Mouse (Mus musculus) forebrain, embryonic 11.5 days (tissue): ENCODE results near the gene Dip2b. TPM values are rescaled to one million over a fixed set of nuclear protein-coding genes. Genes with fewer than 3 reads are reported as not detected.

Source experiments
- ATAC-seq: fragments of 200-750 bp; cut with Nextera tagmentation; replicated peaks from 2 replicates; pipeline ENCODE4 v1.8.0; 2017; ENCODE audit warnings: moderate TSS enrichment; ENCODE audit not compliant: low FRiP score
- DNase-seq: peaks from one replicate; pipeline ENCODE4 v3.0.0-alpha.2; 2017; ENCODE audit warnings: low spot score
- H3K27ac ChIP-seq: fragments of 300-500 bp; sonication (generic); 2 replicates; pipeline ENCODE4 v1.5.1; 2014; ENCODE audit warnings: low read depth, low read length
- H3K27me3 ChIP-seq: fragments of 300-500 bp; sonication (generic); 2 replicates; pipeline ENCODE4 v1.6.1; 2014; ENCODE audit warnings: mild to moderate bottlenecking, low read length, mixed read lengths; ENCODE audit not compliant: control insufficient read depth, insufficient read depth
- H3K36me3 ChIP-seq: fragments of 300-500 bp; sonication (generic); 2 replicates; pipeline ENCODE4 v1.6.1; 2014; ENCODE audit warnings: mild to moderate bottlenecking, low read length, moderate library complexity, mixed read lengths; ENCODE audit not compliant: control insufficient read depth, insufficient read depth
- H3K4me1 ChIP-seq: fragments of 300-500 bp; sonication (generic); replicated peaks from 2 replicates; pipeline ENCODE4 v1.6.1; 2014; ENCODE audit warnings: low read length, mixed read lengths; ENCODE audit not compliant: control insufficient read depth, insufficient read depth
- H3K4me2 ChIP-seq: fragments of 300-500 bp; sonication (generic); 2 replicates; pipeline ENCODE4 v1.6.1; 2014; ENCODE audit warnings: low read depth, mild to moderate bottlenecking, low read length, moderate library complexity, mixed read lengths; ENCODE audit not compliant: severe bottlenecking
- H3K4me3 ChIP-seq: fragments of 300-500 bp; sonication (generic); 2 replicates; pipeline ENCODE4 v1.5.1; 2014; ENCODE audit warnings: low read depth, low read length
- H3K9ac ChIP-seq: fragments of 300-500 bp; sonication (generic); 2 replicates; pipeline ENCODE4 v1.6.1; 2014; ENCODE audit warnings: low read length
- H3K9me3 ChIP-seq: fragments of 300-500 bp; sonication (generic); 2 replicates; pipeline ENCODE4 v1.6.1; 2016; ENCODE audit warnings: low read length, mixed read lengths; ENCODE audit not compliant: control insufficient read depth
- WGBS: fragments of 180-500 bp; shearing (Covaris S2); extraction: QIAGEN DNeasy Blood & Tissue Kit; methylation state at CpG from one replicate; pipeline ENCODE4 v1.1.7; 2014; 5-methylcytosine and 5-hydroxymethylcytosine counted together
- polyA plus RNA-seq: library from polyadenylated mRNA; unstranded; fragments of >200 nt; fragmentation: Nextera tagmentation; extraction: Ambion mirVana; gene quantifications from 2 replicates; pipeline ENCODE4 v1.2.1, GENCODE M21; 2014

Gene Dip2b
- 27.9 and 28.3 TPM in 2 replicates for polyA plus RNA-seq

DNA sequence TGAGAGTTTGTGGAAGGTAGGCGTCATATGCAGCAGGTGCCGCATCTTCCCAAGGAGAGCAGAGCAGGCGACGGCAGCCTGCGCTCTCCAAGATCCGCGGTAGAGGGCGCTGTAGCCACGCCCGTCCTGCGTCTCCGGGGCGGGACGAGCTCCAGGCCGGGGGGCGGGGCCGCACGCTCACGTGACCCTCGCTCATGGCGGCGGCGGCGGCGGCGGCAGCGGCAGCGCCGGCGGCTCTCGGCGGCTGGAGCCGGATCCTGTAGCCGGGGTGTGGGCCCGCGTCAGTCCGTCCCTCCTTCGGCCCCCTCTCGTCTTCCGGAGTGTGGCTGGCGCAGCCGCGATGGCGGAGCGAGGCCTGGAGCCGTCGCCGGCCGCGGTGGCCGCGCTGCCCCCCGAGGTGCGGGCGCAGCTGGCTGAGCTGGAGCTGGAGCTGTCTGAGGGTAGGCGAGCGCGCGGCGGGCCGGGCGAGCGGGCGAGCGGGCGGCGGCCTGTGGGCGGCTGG is at the start of gene Dip2b:
Gene Dip2b (plus strand): TSS at position 195 of the 502 bp plus-strand sequence.
- Histone ChIP-seq H3K4me3 (peak within 1 kb of the TSS; percentile 92), H3K9ac (peak within 1 kb of the TSS; percentile 97), H3K27me3 (no peaks in the 10 kb centered on the region), H3K27ac (peak within 1 kb of the TSS; percentile 96), H3K4me2 (peak within 1 kb of the TSS; percentile 74), H3K36me3 (no peaks in the 10 kb centered on the region), H3K4me1 (peaks cover 12% of the 10 kb centered on the region), H3K9me3 (no peaks in the 10 kb centered on the region)
- DNase-seq (peak; percentile 99), ATAC-seq (peak; percentile 87)
- 0% methylated on average over 50 of the region's 68 CpGs for WGBS

DNA sequence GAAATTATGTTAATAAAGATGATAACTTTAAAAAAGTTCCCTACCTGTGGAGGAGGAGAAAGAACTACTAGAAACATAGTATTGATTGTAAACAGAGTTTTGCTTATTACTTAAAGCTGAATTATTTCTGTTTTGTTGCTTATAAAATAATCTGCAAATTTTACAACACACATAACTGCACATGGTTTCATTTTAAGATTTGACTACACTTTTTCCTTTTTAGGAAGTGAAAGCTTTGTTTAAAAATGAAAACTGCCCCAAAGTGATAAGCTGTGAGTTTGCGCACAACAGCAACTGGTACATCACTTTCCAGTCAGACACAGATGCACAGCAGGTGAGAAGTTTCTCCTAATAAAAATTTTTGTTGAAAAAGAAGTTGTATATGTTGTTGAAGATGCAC is 45.4 kb upstream of the Dip2b start:
- H3K36me3 ChIP-seq, result peaks cover 4% of the 10 kb centered on the region

DNA sequence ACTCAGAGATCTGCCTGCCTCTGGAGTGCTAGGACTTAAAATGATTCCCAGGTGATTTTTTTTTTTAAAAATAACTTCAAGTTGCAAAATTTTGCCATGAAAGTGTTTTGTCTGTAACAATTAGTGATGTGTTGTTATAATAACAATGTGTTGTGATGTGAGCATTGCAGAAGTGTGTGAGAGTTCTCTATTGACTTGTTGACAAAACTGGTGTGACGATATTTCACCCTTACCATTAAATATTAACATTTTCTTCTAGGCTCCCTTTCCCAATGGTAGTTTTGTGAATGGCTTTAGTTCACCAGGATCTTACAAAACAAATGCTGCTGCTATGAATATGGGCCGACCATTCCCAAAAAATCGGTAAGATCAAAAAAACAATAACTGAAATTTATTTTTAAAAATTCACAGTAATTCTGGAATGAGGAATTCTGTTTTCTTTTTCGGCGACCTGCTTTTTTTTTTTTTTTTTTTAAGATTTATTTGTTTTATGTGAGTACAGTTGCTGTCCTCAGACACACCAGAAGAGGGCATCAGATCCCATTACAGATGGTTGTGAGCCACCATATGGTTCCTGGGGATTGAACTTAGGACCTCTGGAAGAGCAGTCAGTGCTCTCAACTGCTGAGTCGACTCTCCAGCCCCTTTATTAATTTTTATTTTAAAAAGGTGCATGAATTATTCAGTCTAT is 41.2 kb upstream of the Dip2b start:
- ATAC-seq (no peak), DNase-seq (no peak)
- Histone ChIP-seq H3K27ac (no peak overlapping the region), H3K36me3 (peaks cover 3% of the 10 kb centered on the region), H3K9ac (no peak overlapping the region), H3K4me3 (no peak overlapping the region), H3K4me2 (no peak overlapping the region), H3K9me3 (no peaks in the 10 kb centered on the region), H3K27me3 (no peaks in the 10 kb centered on the region), H3K4me1 (no peaks in the 10 kb centered on the region)
- 93% methylated on average over 6 of the region's 6 CpGs for WGBS

More for the DNA sequence above, 45.4 kb upstream of the Dip2b start:
- H3K9ac ChIP-seq, result no peak overlapping the region
- ATAC-seq (no peak), DNase-seq (no peak)
- H3K9me3 ChIP-seq, result no peaks in the 10 kb centered on the region
- no peak overlapping the region for H3K4me3 ChIP-seq
- WGBS, result 96% methylated on average over 1 of the region's 1 CpGs
- no peaks in the 10 kb centered on the region for H3K4me1 ChIP-seq
- H3K27me3 ChIP-seq, result no peaks in the 10 kb centered on the region
- H3K4me2 ChIP-seq, result no peak overlapping the region
- no peak overlapping the region for H3K27ac ChIP-seq

DNA sequence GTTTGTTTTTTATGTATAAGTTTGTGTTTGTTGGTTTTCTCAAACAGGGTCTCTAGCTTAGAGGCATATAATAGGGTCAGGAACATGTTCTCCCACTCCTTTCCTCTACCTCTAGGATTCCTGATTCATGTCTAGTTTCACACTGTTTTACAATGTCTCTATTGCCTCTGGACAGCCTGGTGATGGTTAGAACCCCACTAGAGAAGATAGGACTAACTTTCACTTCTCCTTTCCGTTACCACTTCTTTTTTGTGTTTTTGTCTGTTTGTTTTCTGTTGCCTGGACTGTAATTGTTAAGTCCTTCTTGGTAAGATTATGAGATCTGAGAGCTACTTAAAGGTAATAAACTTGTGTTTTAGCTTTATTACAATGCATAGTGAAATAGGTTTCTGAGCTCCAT is 39.1 kb upstream of the Dip2b start:
- H3K4me1 ChIP-seq, result no peaks in the 10 kb centered on the region
- no peak overlapping the region for H3K4me2 ChIP-seq
- 93% methylated on average over 1 of the region's 1 CpGs for WGBS
- H3K27ac ChIP-seq, result no peak overlapping the region
- H3K9me3 ChIP-seq, result no peaks in the 10 kb centered on the region
- H3K4me3 ChIP-seq, result no peak overlapping the region
- DNase-seq (no peak), ATAC-seq (no peak)
- no peaks in the 10 kb centered on the region for H3K27me3 ChIP-seq
- peaks cover 9% of the 10 kb centered on the region for H3K36me3 ChIP-seq
- no peak overlapping the region for H3K9ac ChIP-seq

DNA sequence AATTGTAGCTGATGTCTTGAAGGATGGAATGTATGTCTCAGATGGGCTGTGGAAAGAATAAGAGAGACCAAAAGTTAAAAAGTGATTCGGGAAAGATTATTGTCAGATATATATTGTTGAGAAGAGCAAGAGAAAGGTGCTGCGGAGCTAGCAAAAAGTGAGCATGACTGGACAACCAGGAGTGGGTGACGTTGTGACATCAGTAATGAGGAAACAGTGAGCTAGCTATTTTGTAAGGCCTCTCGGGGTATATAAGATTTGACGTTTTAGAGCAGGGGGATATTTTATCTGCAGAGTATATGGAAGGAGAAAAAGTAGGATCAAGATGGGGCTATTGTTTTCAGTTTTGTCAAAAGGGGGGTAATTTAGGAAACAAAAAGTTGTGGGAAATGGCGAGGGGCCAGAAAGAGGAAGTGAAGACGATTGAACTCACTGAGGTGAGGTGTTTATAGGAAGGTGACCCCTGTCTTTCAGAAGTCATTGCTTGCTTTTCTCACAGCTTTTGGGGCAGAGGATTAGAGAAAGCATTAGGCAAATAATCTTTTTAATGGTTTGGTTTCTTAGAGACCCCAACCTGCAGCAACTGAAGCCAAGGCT is 33.7 kb upstream of the Dip2b start:
- no peak overlapping the region for H3K4me2 ChIP-seq
- H3K9ac ChIP-seq, result no peak overlapping the region
- H3K4me1 ChIP-seq, result no peaks in the 10 kb centered on the region
- H3K36me3 ChIP-seq, result peaks cover 15% of the 10 kb centered on the region
- H3K9me3 ChIP-seq, result no peaks in the 10 kb centered on the region
- WGBS, result 90% methylated on average over 7 of the region's 7 CpGs
- no peak for DNase-seq
- H3K4me3 ChIP-seq, result no peak overlapping the region
- no peak for ATAC-seq
- H3K27me3 ChIP-seq, result no peaks in the 10 kb centered on the region
- H3K27ac ChIP-seq, result no peak overlapping the region

DNA sequence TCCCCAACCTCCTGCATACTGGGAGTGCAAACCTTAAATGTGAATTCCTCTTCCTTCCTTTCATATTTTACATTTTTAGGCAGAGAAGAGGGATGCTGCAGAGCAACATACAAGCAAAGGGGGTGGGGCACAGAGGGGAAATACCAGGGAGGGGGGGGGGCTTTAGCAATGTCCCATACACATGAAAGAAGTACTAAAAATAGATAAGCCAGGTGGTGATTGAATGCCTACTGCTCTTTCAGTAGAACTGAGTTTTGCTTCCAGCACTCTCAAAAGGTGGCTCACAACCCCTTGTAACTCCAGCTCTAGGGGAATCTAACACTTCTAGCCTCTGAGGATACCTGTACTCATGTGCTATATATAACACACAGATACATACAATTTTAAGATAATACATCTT is 32.3 kb upstream of the Dip2b start:
- no peak overlapping the region for H3K4me3 ChIP-seq
- H3K9me3 ChIP-seq, result no peaks in the 10 kb centered on the region
- ATAC-seq (no peak), DNase-seq (no peak)
- H3K36me3 ChIP-seq, result peaks cover 16% of the 10 kb centered on the region
- no peak overlapping the region for H3K27ac ChIP-seq
- H3K9ac ChIP-seq, result no peak overlapping the region
- H3K4me1 ChIP-seq, result no peaks in the 10 kb centered on the region
- H3K4me2 ChIP-seq, result no peak overlapping the region
- no peaks in the 10 kb centered on the region for H3K27me3 ChIP-seq

DNA sequence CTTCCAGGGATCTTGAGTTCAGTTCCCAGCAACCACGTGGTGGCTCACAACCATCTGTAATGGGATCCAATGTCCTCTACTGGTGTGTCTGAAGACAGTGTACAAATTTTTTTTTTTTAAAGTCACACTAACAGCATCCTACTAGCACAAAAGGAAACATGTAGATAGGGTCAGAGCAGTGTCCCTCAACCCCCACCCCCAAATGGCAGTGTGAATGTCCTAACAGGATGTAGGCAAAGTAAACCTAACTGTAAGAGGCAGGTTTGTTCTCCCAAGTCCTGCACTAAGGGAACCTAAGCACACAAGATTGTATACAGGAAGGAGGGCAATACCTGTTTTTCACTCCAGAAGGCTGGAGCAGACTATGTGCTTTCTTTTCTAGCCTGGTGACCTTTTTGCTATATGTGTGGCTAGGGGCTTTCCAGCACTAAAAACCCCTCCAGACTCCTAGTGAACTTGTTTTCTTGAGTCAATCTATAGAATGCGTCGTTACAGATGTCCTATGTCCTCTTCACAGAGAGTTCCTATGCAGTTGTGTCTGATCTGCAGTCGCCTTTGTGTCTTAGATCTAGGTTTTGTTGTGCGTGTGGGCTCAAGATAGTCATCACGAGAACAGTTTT is 20.1 kb upstream of the Dip2b start:
- Histone ChIP-seq H3K36me3 (no peaks in the 10 kb centered on the region), H3K4me1 (no peaks in the 10 kb centered on the region), H3K4me2 (no peak overlapping the region), H3K27ac (no peak overlapping the region), H3K4me3 (no peak overlapping the region), H3K27me3 (no peaks in the 10 kb centered on the region), H3K9me3 (no peaks in the 10 kb centered on the region), H3K9ac (no peak overlapping the region)
- DNase-seq, result no peak
- 74% methylated on average over 6 of the region's 6 CpGs for WGBS
- no peak for ATAC-seq

DNA sequence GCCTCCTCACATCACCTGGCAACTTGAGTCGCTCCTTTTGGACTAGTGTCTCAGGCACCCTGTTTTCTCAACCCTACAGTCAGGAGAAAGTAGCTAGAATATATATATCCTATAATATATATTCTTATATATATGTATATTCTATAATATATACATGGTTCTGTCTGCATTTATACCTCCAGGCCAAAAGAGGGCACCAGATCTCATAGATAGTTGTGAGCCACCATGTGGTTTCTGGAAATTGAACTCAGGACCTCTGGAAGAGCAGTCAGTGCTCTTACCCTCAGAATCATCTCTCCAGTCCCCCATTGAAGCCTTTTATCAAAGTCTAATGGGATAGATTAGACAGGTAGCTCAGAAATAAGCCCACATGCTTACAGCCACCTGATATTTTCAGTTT is 17.3 kb upstream of the Dip2b start:
- no peaks in the 10 kb centered on the region for H3K9me3 ChIP-seq
- H3K9ac ChIP-seq, result no peak overlapping the region
- DNase-seq (no peak), ATAC-seq (no peak)
- WGBS, result 100% methylated on average over 1 of the region's 1 CpGs
- H3K4me2 ChIP-seq, result no peak overlapping the region
- H3K27ac ChIP-seq, result no peak overlapping the region
- H3K36me3 ChIP-seq, result no peaks in the 10 kb centered on the region
- no peaks in the 10 kb centered on the region for H3K27me3 ChIP-seq
- H3K4me1 ChIP-seq, result no peaks in the 10 kb centered on the region
- H3K4me3 ChIP-seq, result no peak overlapping the region
